In genomic region chr1:21922578-21923292, GRCm38 (mm10) we compare ENCODE assay signal across 31 mouse cellular contexts. TPM values are rescaled to one million over a fixed set of nuclear protein-coding genes. Genes with fewer than 3 reads are reported as not detected.
DNase-seq lines count a peak whose midpoint lies in the region; ATAC-seq and TF ChIP-seq lines count a peak whose summit lies in the region.
"Had no signal": no experiment of that assay in that cellular context is flagged by ENCODE, and none has a peak within 500 bp of the region (broad histone marks: within the 10 kb centered on the region; RNA-seq: fewer than 3 reads in every experiment).

No protein-coding gene starts in this region.

- no peak overlapping the region for H3K4me3 ChIP-seq in forebrain, embryonic 15.5 days
- H3K4me3 ChIP-seq in forebrain, embryonic 10.5 days = no peak overlapping the region
- H3K4me3 ChIP-seq in forebrain, postnatal 0 days (ENCODE audit: low read depth, low read length) = no peak overlapping the region
- H3K4me3 ChIP-seq: embryonic facial prominence, embryonic 10.5 days; embryonic facial prominence, embryonic 13.5 days; erythroblast, embryonic 14.5 days; heart, embryonic 12.5 days; heart, embryonic 15.5 days; hindbrain, embryonic 10.5 days; hindbrain, embryonic 13.5 days; intestine, embryonic 15.5 days had no signal

- peak overlapping the region; percentile 72 for H3K27ac ChIP-seq in forebrain, embryonic 15.5 days (replicated peaks)
- no peak overlapping the region for H3K27ac ChIP-seq in forebrain, embryonic 10.5 days
- peak overlapping the region; percentile 22; the same call in 1 of the 2 replicates for H3K27ac ChIP-seq in forebrain, postnatal 0 days (ENCODE audit: low read depth, low read length)
- H3K27ac ChIP-seq: embryonic facial prominence, embryonic 10.5 days; embryonic facial prominence, embryonic 13.5 days; heart, embryonic 15.5 days; hindbrain, embryonic 10.5 days; hindbrain, embryonic 13.5 days; intestine, embryonic 15.5 days had no signal

- H3K4me2 ChIP-seq in forebrain, embryonic 15.5 days (replicated peaks) = no peak overlapping the region
- no peak overlapping the region for H3K4me2 ChIP-seq in forebrain, postnatal 0 days (ENCODE audit: low read depth)
- H3K4me2 ChIP-seq: embryonic facial prominence, embryonic 13.5 days; heart, embryonic 12.5 days; heart, embryonic 15.5 days; hindbrain, embryonic 13.5 days; intestine, embryonic 15.5 days had no signal

- no peak for DNase-seq in forebrain, embryonic 10.5 days (ENCODE audit: extremely low spot score, low spot score)
- DNase-seq in brain, adult 2 months (ENCODE audit: low read depth, low spot score) = peak; percentile 14
- DNase-seq in brain, embryonic 14.5 days (ENCODE audit: low read depth) = peak; percentile 49
- DNase-seq in forebrain, postnatal 0 days = peak; percentile 47
- no peak for DNase-seq in adipocyte (ENCODE audit: low spot score)
- DNase-seq: adrenal gland, adult 8-10 months; adrenal gland, postnatal 25 days; cerebellum, adult 11-12 months; cerebellum, adult 8-10 months; cerebellum, postnatal 10 days; cerebellum, postnatal 36 days; embryo, embryonic 11 days; gastrocnemius, postnatal 14 days; heart, adult 11 months; heart, postnatal 10 days; heart, postnatal 36 days; kidney, adult 11 months; kidney, adult 8-10 months had no signal

- 66% methylated on average over 8 of the region's 8 CpGs for WGBS in forebrain, embryonic 15.5 days
- 92% methylated on average over 8 of the region's 8 CpGs for WGBS in forebrain, embryonic 10.5 days
- WGBS in forebrain, postnatal 0 days = 63% methylated on average over 8 of the region's 8 CpGs

- H3K27me3 ChIP-seq in forebrain, embryonic 15.5 days = no peaks in the 10 kb centered on the region
- H3K27me3 ChIP-seq in forebrain, embryonic 10.5 days (ENCODE audit: poor library complexity, severe bottlenecking) = no peaks in the 10 kb centered on the region
- no peaks in the 10 kb centered on the region for H3K27me3 ChIP-seq in forebrain, postnatal 0 days (ENCODE audit: insufficient read depth, low read length)
- H3K27me3 ChIP-seq: embryonic facial prominence, embryonic 13.5 days; heart, embryonic 12.5 days; heart, embryonic 15.5 days; hindbrain, embryonic 13.5 days; intestine, embryonic 15.5 days had no signal

- TF ChIP-seq POLR2A in brain, embryonic 14.5 days (IDR thresholded peaks at IDR 0.05; ENCODE audit: borderline replicate concordance, extremely low read depth, insufficient read depth, insufficient read length, poor library complexity, severe bottlenecking) = no peak

- peak; percentile 55; the same call in 1 of the 2 replicates for ATAC-seq in forebrain, embryonic 15.5 days (replicated peaks)
- peak; percentile 85 for ATAC-seq in forebrain, postnatal 0 days
- ATAC-seq: CD4-positive, CD25-positive, alpha-beta regulatory T cell, adult 4 months; hindbrain, embryonic 16.5 days; intestine, embryonic 15.5 days had no signal

- H3K4me1 ChIP-seq in forebrain, embryonic 15.5 days = no peaks in the 10 kb centered on the region
- H3K4me1 ChIP-seq in forebrain, embryonic 10.5 days = no peaks in the 10 kb centered on the region
- no peaks in the 10 kb centered on the region for H3K4me1 ChIP-seq in forebrain, postnatal 0 days (ENCODE audit: insufficient read depth)
- H3K4me1 ChIP-seq: embryonic facial prominence, embryonic 10.5 days; embryonic facial prominence, embryonic 13.5 days; hindbrain, embryonic 10.5 days; hindbrain, embryonic 13.5 days; intestine, embryonic 15.5 days had no signal

- H3K9ac ChIP-seq in forebrain, embryonic 15.5 days (replicated peaks) = no peak overlapping the region
- H3K9ac ChIP-seq in forebrain, postnatal 0 days = no peak overlapping the region
- H3K9ac ChIP-seq: embryonic facial prominence, embryonic 13.5 days; heart, embryonic 12.5 days; heart, embryonic 15.5 days; hindbrain, embryonic 13.5 days; intestine, embryonic 15.5 days had no signal

- no peaks in the 10 kb centered on the region for H3K9me3 ChIP-seq in forebrain, embryonic 15.5 days
- H3K9me3 ChIP-seq in forebrain, embryonic 10.5 days = no peaks in the 10 kb centered on the region
- no peaks in the 10 kb centered on the region for H3K9me3 ChIP-seq in forebrain, postnatal 0 days (ENCODE audit: low read length)
- H3K9me3 ChIP-seq: embryonic facial prominence, embryonic 10.5 days; embryonic facial prominence, embryonic 13.5 days; heart, embryonic 12.5 days; heart, embryonic 15.5 days; hindbrain, embryonic 10.5 days; hindbrain, embryonic 13.5 days; intestine, embryonic 15.5 days had no signal

- no peaks in the 10 kb centered on the region for H3K36me3 ChIP-seq in forebrain, embryonic 15.5 days
- H3K36me3 ChIP-seq in forebrain, embryonic 10.5 days (replicated peaks) = no peaks in the 10 kb centered on the region
- no peaks in the 10 kb centered on the region for H3K36me3 ChIP-seq in forebrain, postnatal 0 days (ENCODE audit: insufficient read depth)
- H3K36me3 ChIP-seq: embryonic facial prominence, embryonic 10.5 days; embryonic facial prominence, embryonic 13.5 days; heart, embryonic 12.5 days; heart, embryonic 15.5 days; hindbrain, embryonic 10.5 days; hindbrain, embryonic 13.5 days; intestine, embryonic 15.5 days had no signal

- TF ChIP-seq CTCF in brain, embryonic 14.5 days (IDR thresholded peaks at IDR 0.05; ENCODE audit: borderline replicate concordance, extremely low read depth, insufficient read depth, insufficient read length) = no peak
- TF ChIP-seq CTCF in forebrain, postnatal 0 days (IDR thresholded peaks at IDR 0.05; ENCODE audit: low read depth) = no peak

RNA-seq across cellular contexts. Expression of gene Kcnq5, which starts 39.0 kb away (rescaled TPM):
- polyA plus RNA-seq in forebrain, embryonic 15.5 days (2015; fragmentation: Nextera tagmentation; extraction: Ambion mirVana) = 2.3 and 3.3 TPM in 2 replicates
- polyA plus RNA-seq in forebrain, embryonic 10.5 days (2016; fragmentation: Nextera tagmentation; extraction: Ambion mirVana) = 0.47 and 0.73 TPM in 2 replicates
- polyA plus RNA-seq in brain, embryonic 14.5 days (2012; rRNA removed) = 1.0 and 1.5 TPM in 2 replicates
- total RNA-seq in forebrain, postnatal 0 days (2014; rRNA removed) = 17.7 and 18.9 TPM in 2 replicates
- 2.8 and 3.4 TPM in 2 replicates for polyA plus RNA-seq in forebrain, postnatal 0 days (2015; fragmentation: Nextera tagmentation; extraction: Ambion mirVana)
- total RNA-seq: MEL had no signal
- polyA plus RNA-seq: C2C12; erythroblast, embryonic 14.5 days had no signal

Comparison
In these comparisons a context has a peak if more than half of its experiments do, and no peak if none do; other contexts are left out.
1. DNase-seq: peak in brain, adult 2 months (single experiment), brain, embryonic 14.5 days (single experiment) and forebrain, postnatal 0 days (single experiment); none in forebrain, embryonic 10.5 days (single experiment) and adipocyte (single experiment).